Mouse (Mus musculus): ENCODE data around the gene Negr1. TPM values are rescaled to one million over a fixed set of nuclear protein-coding genes. Genes with fewer than 3 reads are reported as not detected.

The Negr1 gene
- total and polyA plus RNA-seq, 3 experiments, result not detected

DNA sequence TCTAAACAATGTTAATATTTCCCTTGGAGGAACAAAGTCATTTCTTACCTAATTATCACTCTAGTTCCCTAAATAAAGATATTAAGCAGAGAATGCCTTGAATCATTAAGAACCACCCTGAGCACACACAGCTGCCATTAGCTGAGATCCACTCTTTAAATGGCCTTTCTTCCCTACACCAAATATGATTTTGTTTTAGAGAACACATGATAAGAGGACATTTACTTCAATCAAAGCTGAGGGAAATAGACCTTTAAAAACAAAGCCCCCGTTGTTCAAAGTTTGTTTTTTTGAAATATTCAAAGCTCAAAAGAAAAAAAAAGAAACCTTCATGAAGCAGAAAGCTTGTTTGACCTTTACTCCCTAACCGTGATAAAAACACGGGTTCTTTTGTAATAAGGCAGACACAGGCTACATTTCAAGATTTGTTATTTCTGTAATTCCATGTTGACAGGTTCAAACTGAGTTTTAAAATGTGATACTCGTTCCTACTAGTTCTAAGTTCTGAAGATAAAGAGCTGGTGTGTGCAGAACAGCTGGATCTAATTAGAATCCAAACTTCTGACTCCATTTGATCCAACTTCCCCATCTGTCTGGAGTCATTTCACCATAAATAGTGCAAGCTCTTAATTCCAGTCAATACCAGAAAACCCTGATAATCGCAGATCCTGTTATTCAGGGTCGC, 544.1 kb downstream of the Negr1 start:
- Histone ChIP-seq H3K36me3 (replicated peaks in 1 of 2; ENCODE audit: control insufficient read depth in 1 of 2, insufficient read depth in 1 of 2, low read length in 1 of 2) (no peaks in the 10 kb centered on the region), H3K4me2 (ENCODE audit: insufficient read depth, low read depth, poor library complexity, severe bottlenecking) (no peak overlapping the region), H3K79me2 (replicated peaks; ENCODE audit: control insufficient read depth, extremely low read depth, insufficient read depth, poor library complexity, severe bottlenecking) (no peaks in the 10 kb centered on the region), H3K9ac (ENCODE audit: insufficient read depth, low read depth) (no peak overlapping the region), H3K9me3 (replicated peaks; ENCODE audit: low read length) (no peaks in the 10 kb centered on the region), H3K4me1 (ENCODE audit: control insufficient read depth in 1 of 2, insufficient read depth in 2 of 2) (no peaks in the 10 kb centered on the region), H3K27me3 (replicated peaks) (no peaks in the 10 kb centered on the region), H3K4me3 (replicated peaks in 1 of 3; ENCODE audit: low read depth in 2 of 3, low read length in 2 of 3, poor library complexity in 1 of 3) (no peak overlapping the region), H3K27ac (ENCODE audit: insufficient read depth, low read depth) (no peak overlapping the region)
- dilution Hi-C loops (cut with MboI; ENCODE audit: extremely low pct_ligation_motif_present, extremely low pct_unique_long_range_greater_than_20kb, low sequenced_read_pairs), result no loop called here
- TF ChIP-seq EP300 (IDR thresholded peaks at IDR 0.05; ENCODE audit: low read length), result no peak
- TF ChIP-seq POLR2A (IDR thresholded peaks at IDR 0.05; ENCODE audit: low read depth, low read length), result no peak
- no peak for TF ChIP-seq NELFE (IDR thresholded peaks at IDR 0.05; ENCODE audit: low read depth, low read length)
- no peak for TF ChIP-seq ETS1 (conservative IDR thresholded peaks at IDR 0.05; ENCODE audit: low read depth, low read length)
- no peak for TF ChIP-seq SIN3A (IDR thresholded peaks at IDR 0.05; ENCODE audit: low read length)
- TF ChIP-seq GABPA (IDR thresholded peaks at IDR 0.05; ENCODE audit: insufficient replicate concordance, low read depth, low read length), result no peak
- no peak for TF ChIP-seq UBTF (IDR thresholded peaks at IDR 0.05; ENCODE audit: low read depth, low read length)
- TF ChIP-seq MXI1 (IDR thresholded peaks at IDR 0.05; ENCODE audit: low read depth, low read length), result no peak
- no peak for TF ChIP-seq MYC (IDR thresholded peaks at IDR 0.05; ENCODE audit: low read depth, low read length)
- no peak for TF ChIP-seq HCFC1 (IDR thresholded peaks at IDR 0.05; ENCODE audit: low read depth, low read length)
- TF ChIP-seq CHD1 (IDR thresholded peaks at IDR 0.05; ENCODE audit: low read depth, low read length), result no peak
- in situ Hi-C loops (cut with MboI; ENCODE audit: low pct_ligation_motif_present, low pct_unique_long_range_greater_than_20kb, low sequenced_read_pairs), result loop anchor here (25.0 kb wide), 1 partner anchor 243 kb away; no protein-coding TSS in a partner anchor
- DNase-seq (ENCODE audit: extremely low read depth), result no peak

DNA sequence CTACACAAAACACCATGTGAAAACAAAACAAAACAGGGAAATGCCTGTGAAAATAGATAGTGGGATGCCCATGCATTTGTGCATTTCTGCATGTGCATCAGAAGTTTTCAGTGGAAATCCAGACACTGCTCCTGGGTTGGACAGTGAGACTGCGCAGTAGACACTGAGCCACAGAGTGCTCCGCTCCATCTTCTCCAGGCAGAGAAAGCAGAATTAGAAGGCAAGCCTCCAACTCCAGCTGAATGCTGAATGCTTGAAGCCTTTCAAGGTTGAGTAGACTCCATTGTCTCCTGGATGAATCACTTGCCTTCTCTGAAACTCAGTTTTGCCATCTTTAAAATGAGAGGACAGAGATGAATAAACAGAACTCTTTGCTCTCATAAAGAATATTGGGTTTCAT, 546.6 kb downstream of the Negr1 start:
- no peak for DNase-seq (ENCODE audit: extremely low read depth)
- dilution Hi-C loops (cut with MboI; ENCODE audit: extremely low pct_ligation_motif_present, extremely low pct_unique_long_range_greater_than_20kb, low sequenced_read_pairs), result no loop called here
- no peaks in the 10 kb centered on the region for H3K79me2 ChIP-seq (replicated peaks; ENCODE audit: control insufficient read depth, extremely low read depth, insufficient read depth, poor library complexity, severe bottlenecking)
- no peaks in the 10 kb centered on the region for H3K27me3 ChIP-seq (replicated peaks)
- H3K4me3 ChIP-seq (replicated peaks in 1 of 3; ENCODE audit: low read depth in 2 of 3, low read length in 2 of 3, poor library complexity in 1 of 3), result no peak overlapping the region
- no peaks in the 10 kb centered on the region for H3K36me3 ChIP-seq (replicated peaks in 1 of 2; ENCODE audit: control insufficient read depth in 1 of 2, insufficient read depth in 1 of 2, low read length in 1 of 2)
- no peak overlapping the region for H3K4me2 ChIP-seq (ENCODE audit: insufficient read depth, low read depth, poor library complexity, severe bottlenecking)
- H3K4me1 ChIP-seq (ENCODE audit: control insufficient read depth in 1 of 2, insufficient read depth in 2 of 2), result no peaks in the 10 kb centered on the region
- no peak overlapping the region for H3K27ac ChIP-seq (ENCODE audit: insufficient read depth, low read depth)
- TF ChIP-seq MAZ (IDR thresholded peaks at IDR 0.05; ENCODE audit: low read depth, low read length), result no peak
- no peak for TF ChIP-seq ZNF384 (IDR thresholded peaks at IDR 0.05; ENCODE audit: low read depth, low read length)
- no peak for TF ChIP-seq MXI1 (IDR thresholded peaks at IDR 0.05; ENCODE audit: low read depth, low read length)
- no peak for TF ChIP-seq CTCF (conservative IDR thresholded peaks at IDR 0.05 in 1 of 2, IDR thresholded peaks at IDR 0.05 in 1 of 2; ENCODE audit: low read depth in 2 of 2, low read length in 2 of 2)
- TF ChIP-seq NRF1 (IDR thresholded peaks at IDR 0.05; ENCODE audit: low read depth, low read length), result no peak
- TF ChIP-seq NELFE (IDR thresholded peaks at IDR 0.05; ENCODE audit: low read depth, low read length), result no peak
- TF ChIP-seq MAFK (IDR thresholded peaks at IDR 0.05; ENCODE audit: insufficient replicate concordance, low read length), result no peak
- no peak for TF ChIP-seq BHLHE40 (IDR thresholded peaks at IDR 0.05; ENCODE audit: low read depth, low read length)
- TF ChIP-seq RCOR1 (conservative IDR thresholded peaks at IDR 0.05; ENCODE audit: low read depth, low read length), result no peak
- TF ChIP-seq RAD21 (IDR thresholded peaks at IDR 0.05; ENCODE audit: low read depth, low read length), result no peak
- no peak for TF ChIP-seq KAT2A (IDR thresholded peaks at IDR 0.05; ENCODE audit: insufficient replicate concordance, low read length)
- TF ChIP-seq MYC (IDR thresholded peaks at IDR 0.05; ENCODE audit: low read depth, low read length), result no peak
- no peak for TF ChIP-seq CHD1 (IDR thresholded peaks at IDR 0.05; ENCODE audit: low read depth, low read length)
- TF ChIP-seq PAX5 (IDR thresholded peaks at IDR 0.05; ENCODE audit: low read length), result no peak
- TF ChIP-seq CHD2 (IDR thresholded peaks at IDR 0.05; ENCODE audit: low read length), result no peak
- no peak for TF ChIP-seq ELF1 (IDR thresholded peaks at IDR 0.05; ENCODE audit: low read depth, low read length)
- TF ChIP-seq ETS1 (conservative IDR thresholded peaks at IDR 0.05; ENCODE audit: low read depth, low read length), result no peak
- no peak for TF ChIP-seq TBP (conservative IDR thresholded peaks at IDR 0.05; ENCODE audit: low read depth, low read length)
- no peak overlapping the region for H3K9ac ChIP-seq (ENCODE audit: insufficient read depth, low read depth)
- H3K9me3 ChIP-seq (replicated peaks; ENCODE audit: low read length), result no peaks in the 10 kb centered on the region
- in situ Hi-C loops (cut with MboI; ENCODE audit: low pct_ligation_motif_present, low pct_unique_long_range_greater_than_20kb, low sequenced_read_pairs), result loop anchor here (25.0 kb wide), 1 partner anchor 246 kb away; no protein-coding TSS in a partner anchor
